Mouse (Mus musculus) liver, adult 2 months (tissue): ENCODE results near the gene Rab37. TPM values are rescaled to one million over a fixed set of nuclear protein-coding genes. Genes with fewer than 3 reads are reported as not detected.

Source experiments
- DNase-seq: peaks from one replicate; pipeline ENCODE4 v3.0.0-alpha.2; 2011; ENCODE audit warnings: low read depth, low spot score; ENCODE audit errors: extremely low read depth
- H3K27ac ChIP-seq: fragments of 200-500 bp; replicated peaks from 2 replicates; pipeline ENCODE4 v1.5.1; 2012; ENCODE audit warnings: low read depth, mild to moderate bottlenecking, control low read depth, inconsistent platforms, low read length; ENCODE audit not compliant: insufficient read depth
- H3K27me3 ChIP-seq: fragments of 200-500 bp; 2 replicates; pipeline ENCODE4 v1.6.1; 2012; ENCODE audit warnings: mild to moderate bottlenecking, moderate library complexity, low read length, inconsistent platforms; ENCODE audit not compliant: control insufficient read depth, insufficient read depth
- H3K36me3 ChIP-seq: fragments of 200-500 bp; 2 replicates; pipeline ENCODE4 v1.6.1; 2012; ENCODE audit warnings: low read length, inconsistent platforms; ENCODE audit not compliant: control insufficient read depth, insufficient read depth
- H3K4me1 ChIP-seq: fragments of 200-500 bp; 2 replicates; pipeline ENCODE4 v1.6.1; 2011; ENCODE audit warnings: low read length; ENCODE audit not compliant: control insufficient read depth, insufficient read depth
- H3K4me3 ChIP-seq: fragments of 200-500 bp; 2 replicates; pipeline ENCODE4 v1.5.1; 2011; ENCODE audit warnings: low read depth, mild to moderate bottlenecking, control low read depth, low read length, moderate library complexity; ENCODE audit not compliant: insufficient read depth
- H3K79me2 ChIP-seq: fragments of 200-500 bp; 2 replicates; pipeline ENCODE4 v1.6.1; 2012; ENCODE audit warnings: inconsistent platforms, mild to moderate bottlenecking, low read length, moderate library complexity; ENCODE audit not compliant: control insufficient read depth, insufficient read depth
- H3K9ac ChIP-seq: fragments of 200-500 bp; 2 replicates; pipeline ENCODE4 v1.6.1; 2012; ENCODE audit warnings: low read depth, mild to moderate bottlenecking, control low read depth, inconsistent platforms, low read length
- CTCF ChIP-seq: fragments of 200-500 bp; IDR thresholded peaks from 2 replicates; pipeline ENCODE4 v1.5.1; 2011; ENCODE audit warnings: low read depth, low read length, control low read depth
- POLR2A ChIP-seq: fragments of 200-500 bp; IDR thresholded peaks from 2 replicates; pipeline ENCODE4 v1.6.1; 2011; ENCODE audit warnings: low read length, control low read depth; ENCODE audit not compliant: insufficient read depth; ENCODE audit errors: extremely low read depth
- WGBS: fragments of 180-500 bp; shearing (Covaris S2); methylation state at CpG from one replicate; pipeline ENCODE4 v1.1.7; 2018; 5-methylcytosine and 5-hydroxymethylcytosine counted together
- polyA plus RNA-seq: library from polyadenylated mRNA; depleted of rRNA; stranded (reverse); fragments of >200 nt; gene quantifications from 2 replicates; pipeline ENCODE4 v1.2.3, GENCODE M21; 2012
- total RNA-seq: library from RNA; depleted of rRNA; stranded (reverse); fragments of >200 nt; gene quantifications from 2 replicates; pipeline ENCODE4 v1.2.3, GENCODE M21; 2014

The Rab37 gene
- total and polyA plus RNA-seq, 2 experiments: 0.09 to 0.20 TPM

GRCm38 (mm10) chr11:115181913-115182638, 90.8 kb downstream of the Rab37 start:
- Histone ChIP-seq H3K4me3 (no peak overlapping the region), H3K4me1 (peaks cover 32% of the 10 kb centered on the region), H3K79me2 (no peaks in the 10 kb centered on the region), H3K9ac (0 out of 2 replicates have a peak overlapping the region, but pooled peaks have one; percentile 11), H3K36me3 (peaks cover 18% of the 10 kb centered on the region), H3K27me3 (no peaks in the 10 kb centered on the region), H3K27ac (peak overlapping the region; percentile 14)
- WGBS: 10% methylated on average over 12 of the region's 12 CpGs
- DNase-seq: peak; percentile 56
- peak; percentile 98 for TF ChIP-seq CTCF
- no peak for TF ChIP-seq POLR2A

- H3K4me1 ChIP-seq: peaks cover 16% of the 10 kb centered on the region
- 47% methylated on average over 4 of the region's 4 CpGs for WGBS
- H3K36me3 ChIP-seq: peaks cover 13% of the 10 kb centered on the region
- TF ChIP-seq CTCF: no peak
- TF ChIP-seq POLR2A: no peak
- H3K79me2 ChIP-seq: no peaks in the 10 kb centered on the region; the same call in 1 of the 2 replicates
- no peak overlapping the region for H3K9ac ChIP-seq
- H3K27ac ChIP-seq: no peak overlapping the region
- H3K27me3 ChIP-seq: no peaks in the 10 kb centered on the region
- no peak for DNase-seq
- H3K4me3 ChIP-seq: no peak overlapping the region
Observed at GRCm38 (mm10) chr11:115184973-115185372, 93.7 kb downstream of the Rab37 start.

- Histone ChIP-seq H3K27ac (peak within 1 kb of the TSS; percentile 84), H3K27me3 (no peaks in the 10 kb centered on the region), H3K79me2 (no peaks in the 10 kb centered on the region; the same call in 1 of the 2 replicates), H3K4me3 (peak within 1 kb of the TSS; percentile 57), H3K36me3 (no peaks in the 10 kb centered on the region), H3K9ac (peak within 1 kb of the TSS; percentile 69), H3K4me1 (peaks cover 9% of the 10 kb centered on the region)
- TF ChIP-seq POLR2A: peak; percentile 62
- TF ChIP-seq CTCF: 0 out of 2 replicates have a peak, but pooled peaks have one; percentile 23
- under 1% methylated on average over 39 of the region's 39 CpGs for WGBS
- DNase-seq: peak; percentile 89
Observed at GRCm38 (mm10) chr11:115187224-115187639, 96.0 kb downstream of the Rab37 start, which contains the start of gene Tmem104. Gene Tmem104 (plus strand): TSS chr11:115187487.

GRCm38 (mm10) chr11:115187693-115188092, 96.5 kb downstream of the Rab37 start, which contains the start of gene Nat9:
Gene Nat9 (minus strand): TSS chr11:115187859.
- no peaks in the 10 kb centered on the region; the same call in 1 of the 2 replicates for H3K79me2 ChIP-seq
- peak within 1 kb of the TSS; percentile 69 for H3K9ac ChIP-seq
- 7% methylated on average over 12 of the region's 12 CpGs for WGBS
- H3K36me3 ChIP-seq: no peaks in the 10 kb centered on the region
- TF ChIP-seq CTCF (no peak), POLR2A (no peak)
- DNase-seq: no peak
- H3K27ac ChIP-seq: peak within 1 kb of the TSS; percentile 84
- H3K27me3 ChIP-seq: no peaks in the 10 kb centered on the region
- H3K4me1 ChIP-seq: peaks cover 9% of the 10 kb centered on the region
- peak within 1 kb of the TSS; percentile 57 for H3K4me3 ChIP-seq

GRCm38 (mm10) chr11:115188539-115189231, 97.5 kb downstream of the Rab37 start:
- peaks cover 9% of the 10 kb centered on the region for H3K4me1 ChIP-seq
- WGBS: 73% methylated on average over 13 of the region's 13 CpGs
- no peaks in the 10 kb centered on the region for H3K27me3 ChIP-seq
- no peaks in the 10 kb centered on the region for H3K36me3 ChIP-seq
- DNase-seq: peak; percentile 34
- no peak overlapping the region for H3K27ac ChIP-seq
- H3K79me2 ChIP-seq: no peaks in the 10 kb centered on the region; the same call in 1 of the 2 replicates
- H3K4me3 ChIP-seq: no peak overlapping the region
- no peak overlapping the region for H3K9ac ChIP-seq
- TF ChIP-seq POLR2A: no peak

- peak; percentile 49 for DNase-seq
- H3K4me3 ChIP-seq: no peak overlapping the region
- no peaks in the 10 kb centered on the region; the same call in 1 of the 2 replicates for H3K79me2 ChIP-seq
- H3K36me3 ChIP-seq: no peaks in the 10 kb centered on the region
- H3K4me1 ChIP-seq: peaks cover 9% of the 10 kb centered on the region
- H3K27ac ChIP-seq: no peak overlapping the region
- H3K27me3 ChIP-seq: no peaks in the 10 kb centered on the region
- TF ChIP-seq CTCF: no peak
- TF ChIP-seq POLR2A: no peak
- WGBS: 86% methylated on average over 6 of the region's 6 CpGs
- no peak overlapping the region for H3K9ac ChIP-seq
Observed at GRCm38 (mm10) chr11:115189304-115189703, 98.1 kb downstream of the Rab37 start.
